Mouse (Mus musculus): ENCODE data around the gene Etv5. TPM values are rescaled to one million over a fixed set of nuclear protein-coding genes. Genes with fewer than 3 reads are reported as not detected.
"Not testable (repeated sequence)": the region's sequence is repeated elsewhere in the genome, so short reads cannot be mapped to it uniquely, and the experiment has no call there.

Gene Etv5
- polyA plus RNA-seq, 1 experiment from 2014 or later: 15.9 TPM

DNA sequence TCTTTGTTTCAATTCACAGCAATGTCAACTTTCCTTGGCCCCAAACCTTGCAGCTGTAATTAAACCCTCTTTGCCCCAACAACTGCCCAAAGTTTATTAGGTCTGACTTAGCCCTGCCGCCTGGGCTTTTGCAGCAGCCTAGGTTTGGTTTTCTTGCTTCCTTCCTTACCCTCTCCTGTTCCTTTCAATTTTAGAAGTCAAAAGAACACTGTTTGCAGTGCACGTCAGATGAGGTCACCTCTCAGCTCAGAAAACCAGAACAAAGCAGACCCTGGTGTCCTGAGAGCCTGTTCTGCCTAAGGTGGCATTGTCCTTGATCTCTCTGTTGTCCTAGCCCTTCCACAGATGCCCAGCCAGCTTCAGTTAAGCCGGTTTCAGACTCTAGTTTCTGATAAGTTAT lies 61.8 kb downstream of the Etv5 start:
- Histone ChIP-seq H3K36me3 (ENCODE audit: control insufficient read depth, insufficient read depth, low read length) (no peaks in the 10 kb centered on the region), H3K27ac (replicated peaks; ENCODE audit: low read depth, low read length) (no peak overlapping the region), H3K9me3 (ENCODE audit: control insufficient read depth, low read length) (no peaks in the 10 kb centered on the region), H3K4me1 (ENCODE audit: control insufficient read depth, insufficient read depth, low read length) (no peaks in the 10 kb centered on the region), H3K4me3 (replicated peaks; ENCODE audit: low read depth, low read length) (no peak overlapping the region), H3K9ac (replicated peaks; ENCODE audit: low read length) (no peak overlapping the region), H3K27me3 (ENCODE audit: control insufficient read depth, insufficient read depth, low read length) (no peaks in the 10 kb centered on the region), H3K4me2 (ENCODE audit: low read length) (no peak overlapping the region)
- no peak for DNase-seq
- WGBS: 59% methylated on average over 3 of the region's 3 CpGs
- ATAC-seq (ENCODE audit: low FRiP score, low TSS enrichment): no peak

DNA sequence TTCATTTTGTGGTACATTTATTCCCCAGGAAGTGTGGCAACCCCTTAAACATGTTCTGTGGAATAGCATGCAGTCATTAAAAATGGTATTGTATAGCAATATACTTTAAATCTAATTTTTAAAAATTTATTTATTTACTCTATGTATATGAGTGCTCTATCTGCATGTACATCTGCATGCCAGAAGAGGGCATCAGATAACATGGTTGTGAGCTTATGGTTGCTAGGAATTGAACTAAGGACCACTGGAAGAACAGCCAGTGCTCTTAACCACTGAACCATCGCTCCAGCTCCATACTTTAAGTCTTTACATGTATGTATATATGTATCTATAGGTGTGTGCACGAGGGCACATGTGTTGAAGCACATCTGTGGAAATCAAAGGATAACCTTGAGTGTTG lies 64.6 kb downstream of the Etv5 start:
- no peak for DNase-seq
- Histone ChIP-seq H3K4me3 (replicated peaks; ENCODE audit: low read depth, low read length) (no peak overlapping the region), H3K9me3 (ENCODE audit: control insufficient read depth, low read length) (no peaks in the 10 kb centered on the region), H3K27ac (replicated peaks; ENCODE audit: low read depth, low read length) (no peak overlapping the region), H3K36me3 (ENCODE audit: control insufficient read depth, insufficient read depth, low read length) (no peaks in the 10 kb centered on the region), H3K4me1 (ENCODE audit: control insufficient read depth, insufficient read depth, low read length) (no peaks in the 10 kb centered on the region), H3K9ac (replicated peaks; ENCODE audit: low read length) (no peak overlapping the region), H3K27me3 (ENCODE audit: control insufficient read depth, insufficient read depth, low read length) (no peaks in the 10 kb centered on the region), H3K4me2 (ENCODE audit: low read length) (no peak overlapping the region)
- 89% methylated on average over 2 of the region's 2 CpGs for WGBS
- no peak for ATAC-seq (ENCODE audit: low FRiP score, low TSS enrichment)

DNA sequence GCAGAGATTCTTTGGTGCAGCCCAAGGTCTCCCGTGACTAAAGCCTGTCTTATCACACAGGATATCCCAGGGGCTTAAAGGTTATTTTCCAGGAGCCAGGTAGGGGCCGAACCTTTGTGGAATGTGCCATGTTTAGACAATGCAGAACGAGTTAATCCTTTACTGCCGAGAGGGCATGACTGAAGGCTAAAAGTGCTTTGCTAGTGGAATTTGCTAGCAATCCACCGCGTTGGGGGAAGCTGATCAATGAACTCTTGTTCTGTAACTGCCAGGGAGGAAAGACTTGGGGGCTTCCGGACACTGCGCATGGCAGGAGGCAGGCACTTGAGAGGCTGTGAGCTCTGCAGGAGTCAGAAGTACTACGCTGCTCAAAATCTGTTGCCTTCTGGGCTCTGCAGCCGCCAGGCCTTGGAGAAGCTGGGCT lies 66.8 kb downstream of the Etv5 start:
- no peaks in the 10 kb centered on the region for H3K9me3 ChIP-seq (ENCODE audit: control insufficient read depth, low read length)
- no peak overlapping the region for H3K4me2 ChIP-seq (ENCODE audit: low read length)
- H3K27ac ChIP-seq (replicated peaks; ENCODE audit: low read depth, low read length): no peak overlapping the region
- H3K27me3 ChIP-seq (ENCODE audit: control insufficient read depth, insufficient read depth, low read length): no peaks in the 10 kb centered on the region
- H3K9ac ChIP-seq (replicated peaks; ENCODE audit: low read length): no peak overlapping the region
- DNase-seq (peak; percentile 41), ATAC-seq (ENCODE audit: low FRiP score, low TSS enrichment) (no peak)
- no peak overlapping the region for H3K4me3 ChIP-seq (replicated peaks; ENCODE audit: low read depth, low read length)
- H3K36me3 ChIP-seq (ENCODE audit: control insufficient read depth, insufficient read depth, low read length): no peaks in the 10 kb centered on the region
- H3K4me1 ChIP-seq (ENCODE audit: control insufficient read depth, insufficient read depth, low read length): no peaks in the 10 kb centered on the region
- 10% methylated on average over 10 of the region's 10 CpGs for WGBS

DNA sequence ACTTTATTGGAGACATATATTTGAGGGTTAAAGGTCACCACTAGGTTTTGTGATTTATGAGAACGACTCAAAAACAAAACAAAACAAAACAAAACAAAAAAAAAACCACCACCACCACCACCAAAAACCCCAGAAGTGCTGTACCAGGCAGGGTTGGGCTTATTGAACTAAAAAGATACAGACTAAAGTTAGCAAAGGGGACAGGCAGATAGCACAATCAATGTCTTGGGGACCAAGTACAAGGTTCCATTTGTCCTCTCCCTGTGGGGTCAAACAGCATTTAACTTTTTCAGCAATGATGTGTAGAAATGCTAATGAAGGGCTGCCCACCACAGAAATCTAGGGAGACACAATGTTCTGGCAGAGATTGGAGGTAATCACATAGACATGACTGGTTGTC lies 67.3 kb downstream of the Etv5 start:
- ATAC-seq (ENCODE audit: low FRiP score, low TSS enrichment) (no peak), DNase-seq (no peak)
- no peaks in the 10 kb centered on the region for H3K36me3 ChIP-seq (ENCODE audit: control insufficient read depth, insufficient read depth, low read length)
- no peak overlapping the region for H3K27ac ChIP-seq (replicated peaks; ENCODE audit: low read depth, low read length)
- H3K9me3 ChIP-seq (ENCODE audit: control insufficient read depth, low read length): no peaks in the 10 kb centered on the region
- H3K9ac ChIP-seq (replicated peaks; ENCODE audit: low read length): no peak overlapping the region
- WGBS: 83% methylated on average over 1 of the region's 1 CpGs
- no peaks in the 10 kb centered on the region for H3K4me1 ChIP-seq (ENCODE audit: control insufficient read depth, insufficient read depth, low read length)
- H3K4me2 ChIP-seq (ENCODE audit: low read length): no peak overlapping the region
- H3K4me3 ChIP-seq (replicated peaks; ENCODE audit: low read depth, low read length): no peak overlapping the region
- H3K27me3 ChIP-seq (ENCODE audit: control insufficient read depth, insufficient read depth, low read length): no peaks in the 10 kb centered on the region

DNA sequence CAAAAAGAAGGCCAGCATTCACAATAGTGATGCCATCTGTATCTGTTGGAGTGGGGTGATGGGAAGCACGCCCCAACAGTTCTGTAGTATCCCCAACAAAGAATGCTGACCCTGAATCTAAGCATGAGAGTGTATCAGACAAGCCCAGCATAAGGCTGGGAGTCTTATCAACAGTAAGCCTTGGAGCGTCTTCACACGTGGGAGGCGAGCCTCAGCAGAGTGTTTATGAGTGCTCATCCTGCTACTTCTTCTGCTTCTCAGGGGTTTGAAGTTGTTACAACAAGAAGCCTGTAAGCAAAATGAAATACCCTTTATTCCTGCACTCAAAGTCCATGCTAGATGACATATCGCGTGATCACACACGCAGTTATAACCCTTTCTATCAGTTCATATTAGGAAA lies 72.4 kb downstream of the Etv5 start:
- no peaks in the 10 kb centered on the region for H3K9me3 ChIP-seq (ENCODE audit: control insufficient read depth, low read length)
- H3K27ac ChIP-seq (replicated peaks; ENCODE audit: low read depth, low read length): no peak overlapping the region
- H3K36me3 ChIP-seq (ENCODE audit: control insufficient read depth, insufficient read depth, low read length): no peaks in the 10 kb centered on the region
- 96% methylated on average over 7 of the region's 7 CpGs for WGBS
- DNase-seq: no peak
- H3K9ac ChIP-seq (replicated peaks; ENCODE audit: low read length): no peak overlapping the region
- no peak overlapping the region for H3K4me2 ChIP-seq (ENCODE audit: low read length)
- no peaks in the 10 kb centered on the region for H3K4me1 ChIP-seq (ENCODE audit: control insufficient read depth, insufficient read depth, low read length)
- H3K4me3 ChIP-seq (replicated peaks; ENCODE audit: low read depth, low read length): no peak overlapping the region
- no peak for ATAC-seq (ENCODE audit: low FRiP score, low TSS enrichment)
- no peaks in the 10 kb centered on the region for H3K27me3 ChIP-seq (ENCODE audit: control insufficient read depth, insufficient read depth, low read length)

DNA sequence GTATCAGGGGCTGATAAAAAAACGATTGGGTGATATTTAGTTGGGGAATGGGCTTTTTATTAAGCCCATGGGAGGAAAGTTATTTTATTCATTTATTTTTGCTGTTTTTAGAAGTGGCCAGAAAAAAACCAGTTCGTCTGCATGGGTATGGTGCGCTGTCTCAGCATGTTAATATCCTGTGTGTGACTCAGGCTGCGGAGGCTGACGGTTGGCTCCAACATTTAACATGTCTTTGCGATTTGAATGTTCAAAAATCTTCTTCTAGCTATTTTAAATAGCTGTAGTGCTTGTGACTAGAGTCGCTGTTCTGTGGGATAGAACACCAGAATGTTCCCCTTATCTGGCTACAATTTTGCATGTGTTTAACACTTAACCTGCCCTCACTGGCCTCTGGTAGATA lies 73.5 kb downstream of the Etv5 start:
- Histone ChIP-seq H3K9me3 (ENCODE audit: control insufficient read depth, low read length) (no peaks in the 10 kb centered on the region), H3K36me3 (ENCODE audit: control insufficient read depth, insufficient read depth, low read length) (no peaks in the 10 kb centered on the region), H3K9ac (replicated peaks; ENCODE audit: low read length) (no peak overlapping the region), H3K27ac (replicated peaks; ENCODE audit: low read depth, low read length) (no peak overlapping the region), H3K27me3 (ENCODE audit: control insufficient read depth, insufficient read depth, low read length) (no peaks in the 10 kb centered on the region), H3K4me2 (ENCODE audit: low read length) (no peak overlapping the region), H3K4me3 (replicated peaks; ENCODE audit: low read depth, low read length) (no peak overlapping the region), H3K4me1 (ENCODE audit: control insufficient read depth, insufficient read depth, low read length) (no peaks in the 10 kb centered on the region)
- 85% methylated on average over 7 of the region's 7 CpGs for WGBS
- DNase-seq: no peak
- no peak for ATAC-seq (ENCODE audit: low FRiP score, low TSS enrichment)

DNA sequence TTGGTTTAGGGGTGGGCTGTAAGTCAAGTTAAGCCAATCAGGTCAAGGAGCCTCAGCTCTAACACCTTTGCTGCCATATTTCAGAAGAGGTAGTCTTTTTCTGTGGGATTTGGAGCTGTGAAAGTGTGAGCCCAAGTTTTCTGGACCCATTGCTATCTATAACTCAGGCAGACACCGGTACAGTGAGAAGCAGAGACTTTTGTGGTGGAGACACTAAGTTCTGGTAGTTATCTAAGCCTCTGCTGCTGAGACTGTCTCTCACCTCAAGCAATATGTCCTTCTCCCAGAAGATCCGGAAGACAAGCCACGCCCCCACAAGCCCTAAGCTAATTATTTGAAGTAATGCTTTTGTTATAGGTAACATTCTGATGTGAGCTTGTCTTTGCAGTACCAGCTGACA lies 73.9 kb downstream of the Etv5 start:
- Histone ChIP-seq H3K27me3 (ENCODE audit: control insufficient read depth, insufficient read depth, low read length) (no peaks in the 10 kb centered on the region), H3K4me2 (ENCODE audit: low read length) (no peak overlapping the region), H3K9ac (replicated peaks; ENCODE audit: low read length) (no peak overlapping the region), H3K4me3 (replicated peaks; ENCODE audit: low read depth, low read length) (no peak overlapping the region), H3K27ac (replicated peaks; ENCODE audit: low read depth, low read length) (no peak overlapping the region), H3K36me3 (ENCODE audit: control insufficient read depth, insufficient read depth, low read length) (no peaks in the 10 kb centered on the region), H3K4me1 (ENCODE audit: control insufficient read depth, insufficient read depth, low read length) (no peaks in the 10 kb centered on the region), H3K9me3 (ENCODE audit: control insufficient read depth, low read length) (no peaks in the 10 kb centered on the region)
- WGBS: 63% methylated on average over 3 of the region's 3 CpGs
- ATAC-seq (ENCODE audit: low FRiP score, low TSS enrichment): no peak
- DNase-seq: no peak

DNA sequence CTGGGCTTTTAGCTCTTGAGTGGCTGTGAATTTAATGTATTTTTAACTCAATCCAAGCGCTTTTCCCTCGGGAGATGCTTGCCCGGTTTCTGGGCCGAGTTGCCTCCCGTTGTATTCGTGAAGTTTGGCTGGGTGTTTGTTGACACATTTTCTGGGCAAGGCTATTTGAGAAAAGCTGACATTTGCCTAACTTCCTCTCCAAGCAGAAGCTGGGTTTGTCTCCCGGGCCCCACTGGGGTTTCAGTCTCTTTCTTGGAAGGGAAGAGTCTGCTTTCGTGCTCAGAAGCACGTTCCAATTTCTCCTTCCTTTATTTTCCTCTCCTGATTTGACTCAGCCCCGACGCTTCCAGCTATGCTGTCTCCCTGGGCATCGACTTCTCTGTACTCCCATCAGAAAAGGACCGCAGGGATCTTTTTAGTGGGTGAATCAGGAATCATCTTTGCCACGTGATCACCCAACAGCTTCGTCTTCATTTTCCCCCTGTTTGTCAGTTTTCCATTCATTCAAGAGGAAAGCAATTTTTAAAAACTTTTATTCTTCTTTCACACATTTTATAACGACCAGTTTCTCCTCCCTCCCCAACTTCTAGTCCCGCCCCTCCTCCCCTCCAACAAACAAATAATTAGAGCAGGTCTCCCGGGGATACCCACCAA lies 80.7 kb downstream of the Etv5 start:
- H3K4me3 ChIP-seq (replicated peaks; ENCODE audit: low read depth, low read length): no peak overlapping the region
- no peaks in the 10 kb centered on the region for H3K27me3 ChIP-seq (ENCODE audit: control insufficient read depth, insufficient read depth, low read length)
- H3K9ac ChIP-seq (replicated peaks; ENCODE audit: low read length): no peak overlapping the region
- 0 out of 2 replicates have a peak overlapping the region, but pooled peaks have one; percentile 0 for H3K4me2 ChIP-seq (ENCODE audit: low read length)
- ATAC-seq (ENCODE audit: low FRiP score, low TSS enrichment): no peak
- H3K4me1 ChIP-seq (ENCODE audit: control insufficient read depth, insufficient read depth, low read length): 0 out of 2 replicates have a peak, but pooled peaks cover 3% of the 10 kb centered on the region
- peak; percentile 42 for DNase-seq
- H3K9me3 ChIP-seq (ENCODE audit: control insufficient read depth, low read length): no peaks in the 10 kb centered on the region
- H3K27ac ChIP-seq (replicated peaks; ENCODE audit: low read depth, low read length): no peak overlapping the region
- H3K36me3 ChIP-seq (ENCODE audit: control insufficient read depth, insufficient read depth, low read length): no peaks in the 10 kb centered on the region
- WGBS: 32% methylated on average over 18 of the region's 18 CpGs

DNA sequence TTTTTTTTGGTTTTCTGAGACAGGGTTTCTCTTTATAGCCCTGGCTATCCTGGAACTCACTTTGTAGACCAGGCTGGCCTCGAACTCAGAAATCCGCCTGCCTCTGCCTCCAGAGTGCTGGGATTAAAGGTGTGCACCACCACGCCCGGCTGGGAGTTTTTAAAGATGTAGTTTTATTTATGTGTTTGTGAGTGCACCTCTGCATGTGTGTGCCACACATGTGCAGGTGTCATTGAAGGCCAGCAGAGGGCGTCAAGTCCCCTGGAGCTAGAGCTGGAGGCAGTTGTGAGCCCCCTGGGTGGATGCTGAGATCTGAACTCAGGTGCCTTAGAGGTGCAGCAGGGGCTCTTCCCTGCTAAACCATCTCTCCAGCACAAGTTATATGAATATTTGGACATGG lies 85.3 kb downstream of the Etv5 start:
- not testable (repeated sequence) for H3K27ac ChIP-seq (replicated peaks; ENCODE audit: low read depth, low read length); H3K4me1 ChIP-seq (ENCODE audit: control insufficient read depth, insufficient read depth, low read length); H3K4me3 ChIP-seq (replicated peaks; ENCODE audit: low read depth, low read length); H3K9ac ChIP-seq (replicated peaks; ENCODE audit: low read length); H3K36me3 ChIP-seq (ENCODE audit: control insufficient read depth, insufficient read depth, low read length); H3K4me2 ChIP-seq (ENCODE audit: low read length); H3K27me3 ChIP-seq (ENCODE audit: control insufficient read depth, insufficient read depth, low read length); H3K9me3 ChIP-seq (ENCODE audit: control insufficient read depth, low read length); DNase-seq; ATAC-seq (ENCODE audit: low FRiP score, low TSS enrichment)
- 92% methylated on average over 5 of the region's 5 CpGs for WGBS

Data from midbrain, embryonic 14.5 days (tissue).